Mouse (Mus musculus) heart, postnatal 36 days (tissue): Measurements from ENCODE around the gene Aldh8a1. TPM values are rescaled to one million over a fixed set of nuclear protein-coding genes. Genes with fewer than 3 reads are reported as not detected.
A peak's percentile ranks its signal among the peaks of the same experiment; 100 is the strongest.
"Not testable (repeated sequence)": the region's sequence is repeated elsewhere in the genome, so short reads cannot be mapped to it uniquely, and the experiment has no call there.

Experiments
- DNase-seq, 2 experiments: peaks; one replicate each; pipeline ENCODE4 v3.0.0; 2021 to 2022
- intact Hi-C: fragments of 180-260 bp; cut with DNase I; formaldehyde crosslinking; loops from one replicate; pipeline ENCODE4 v1.15.1; 2025
- total RNA-seq, 2 experiments: library from RNA; stranded (reverse); gene quantifications; 2 replicates each; pipeline ENCODE4 v1.2.3; 2021

Gene Aldh8a1
- total RNA-seq, 2 experiments from 2014 or later, result not detected

DNA sequence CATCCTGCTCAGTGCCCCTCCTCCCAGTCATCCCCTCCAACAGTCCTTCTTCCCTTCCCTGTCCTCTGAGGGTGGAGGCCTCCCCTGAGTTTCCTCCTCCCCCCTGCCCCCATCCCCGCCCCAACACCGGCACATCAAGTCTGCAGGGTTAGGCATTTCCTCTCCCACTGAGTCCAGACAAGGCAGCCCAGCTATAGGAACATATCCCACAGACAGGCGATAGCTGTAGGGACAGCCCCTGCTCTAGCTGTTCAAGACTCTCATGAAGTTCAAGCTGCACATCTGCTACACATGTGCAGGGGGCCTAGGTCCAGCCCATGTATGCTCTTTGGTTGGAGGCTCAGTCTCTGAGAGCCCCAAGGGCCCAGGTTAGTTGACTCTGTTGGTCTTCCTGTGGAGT is 10.6 kb upstream of the Aldh8a1 start:
- intact Hi-C loops, result no loop called here

GRCm38 (mm10) chr10:21367481-21367880 is 9.6 kb upstream of the Aldh8a1 start:
- no peak for DNase-seq
- intact Hi-C loops, result no loop called here

More for the DNA sequence above, 10.6 kb upstream of the Aldh8a1 start:
- DNase-seq, result no peak

- no peak for DNase-seq
- intact Hi-C loops, result no loop called here
These were observed 7.5 kb upstream of the Aldh8a1 start for GRCm38 (mm10) chr10:21369586-21369985.

- intact Hi-C loops, result no loop called here
- no peak for DNase-seq
These were observed 4.8 kb upstream of the Aldh8a1 start for GRCm38 (mm10) chr10:21372271-21372670.

- intact Hi-C loops, result no loop called here
- DNase-seq, result peak in 1 of 2 experiments; percentile 20
These were observed 1.3 kb downstream of the Aldh8a1 start for GRCm38 (mm10) chr10:21378196-21378944.

DNA sequence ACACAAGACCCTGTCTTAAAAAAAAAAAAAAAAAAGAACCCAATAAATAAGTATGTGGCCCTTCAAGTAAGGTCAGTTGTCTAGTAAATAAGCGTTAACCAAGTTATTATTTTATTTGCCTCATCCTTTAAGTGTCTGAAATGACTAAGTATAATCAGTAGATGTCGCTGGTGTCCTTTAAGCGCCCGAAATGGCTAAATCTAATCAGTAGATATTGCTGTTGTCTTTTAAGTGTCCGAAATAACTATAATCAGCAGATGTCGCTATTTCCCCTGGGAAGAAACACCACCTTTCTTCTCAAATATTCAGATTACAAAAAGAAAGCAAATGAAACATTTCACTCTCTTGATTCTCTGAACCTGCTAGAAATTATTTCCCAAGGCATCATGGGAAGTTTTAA is 5.8 kb downstream of the Aldh8a1 start:
- DNase-seq, result peak in 1 of 2 experiments; percentile 22

DNA sequence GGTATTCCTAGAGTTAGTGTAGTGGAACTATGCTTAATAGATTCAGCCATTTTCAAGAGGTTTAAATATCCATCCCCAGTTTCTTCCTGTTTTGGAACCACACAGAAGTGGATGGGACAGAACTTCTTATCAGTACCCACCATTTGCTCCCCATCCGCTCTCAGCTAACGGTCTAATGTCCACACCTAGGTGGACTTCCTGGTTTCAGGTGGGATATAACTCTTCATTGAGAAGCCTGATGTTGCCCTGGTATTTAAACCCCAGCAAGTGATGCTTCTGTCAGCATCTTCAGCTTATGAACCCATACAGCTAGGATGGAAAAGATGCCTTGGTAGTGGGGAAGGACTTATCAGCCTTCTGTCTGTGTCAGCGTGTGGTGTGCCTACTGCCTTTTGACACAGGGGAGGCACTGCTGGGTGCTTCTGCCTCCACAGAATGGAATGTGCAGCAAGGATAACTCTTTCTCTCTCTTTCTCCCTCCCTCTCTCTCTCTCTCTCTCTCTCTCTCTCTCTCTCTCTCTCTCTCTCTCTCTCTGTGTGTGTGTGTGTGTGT is 8.1 kb downstream of the Aldh8a1 start:
- DNase-seq, result no peak
- intact Hi-C loops, result no loop called here

More for the DNA sequence above, 5.8 kb downstream of the Aldh8a1 start:
- intact Hi-C loops, result loop anchor here (1.0 kb wide), 3 partner anchors 82 to 627 kb away; no protein-coding TSS in a partner anchor

- intact Hi-C loops, result no loop called here
- DNase-seq, result no peak
These were observed 12.0 kb downstream of the Aldh8a1 start for GRCm38 (mm10) chr10:21389075-21389474.

- DNase-seq, result no peak
- intact Hi-C loops, result no loop called here
These were observed 13.3 kb downstream of the Aldh8a1 start for GRCm38 (mm10) chr10:21390440-21390839.

DNA sequence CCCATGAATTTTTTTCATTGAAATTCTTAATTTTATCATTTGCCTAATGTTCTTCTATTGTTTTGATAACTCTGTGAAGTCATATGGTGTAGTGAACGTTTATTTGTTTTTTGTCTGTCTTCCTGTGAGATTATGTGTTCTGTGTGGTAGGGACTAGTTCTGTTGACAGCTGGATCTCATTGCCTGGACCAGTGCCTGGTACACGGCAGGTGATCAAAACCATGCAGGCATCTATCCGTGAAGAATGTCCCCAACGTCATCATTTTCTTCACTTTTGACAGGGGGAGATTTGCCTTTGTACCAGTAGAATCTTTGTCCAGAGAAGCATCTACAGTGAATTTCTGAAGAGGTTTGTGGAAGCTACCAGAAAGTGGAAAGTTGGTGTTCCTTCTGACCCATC is 14.2 kb downstream of the Aldh8a1 start:
- no peak for DNase-seq
- intact Hi-C loops, result no loop called here

DNA sequence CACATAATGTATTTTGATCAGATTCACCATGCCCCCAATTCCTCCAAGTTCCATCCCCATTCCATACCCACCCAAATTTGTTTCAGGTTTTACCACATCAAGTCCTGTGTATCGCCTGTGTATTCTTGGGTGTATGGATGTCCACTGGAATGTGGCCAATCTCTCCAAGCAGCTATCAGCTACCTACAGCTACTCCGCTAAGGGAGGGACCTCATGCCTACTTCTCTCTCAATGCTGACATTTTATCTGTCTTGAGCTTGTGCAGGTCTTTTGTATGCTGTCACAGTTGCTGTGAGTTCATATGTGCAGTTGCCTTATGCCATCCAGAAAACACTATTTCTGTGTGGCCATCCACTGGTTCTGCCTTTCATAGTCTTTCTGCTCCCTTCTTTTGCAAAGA is 16.3 kb downstream of the Aldh8a1 start:
- DNase-seq, result no peak

DNA sequence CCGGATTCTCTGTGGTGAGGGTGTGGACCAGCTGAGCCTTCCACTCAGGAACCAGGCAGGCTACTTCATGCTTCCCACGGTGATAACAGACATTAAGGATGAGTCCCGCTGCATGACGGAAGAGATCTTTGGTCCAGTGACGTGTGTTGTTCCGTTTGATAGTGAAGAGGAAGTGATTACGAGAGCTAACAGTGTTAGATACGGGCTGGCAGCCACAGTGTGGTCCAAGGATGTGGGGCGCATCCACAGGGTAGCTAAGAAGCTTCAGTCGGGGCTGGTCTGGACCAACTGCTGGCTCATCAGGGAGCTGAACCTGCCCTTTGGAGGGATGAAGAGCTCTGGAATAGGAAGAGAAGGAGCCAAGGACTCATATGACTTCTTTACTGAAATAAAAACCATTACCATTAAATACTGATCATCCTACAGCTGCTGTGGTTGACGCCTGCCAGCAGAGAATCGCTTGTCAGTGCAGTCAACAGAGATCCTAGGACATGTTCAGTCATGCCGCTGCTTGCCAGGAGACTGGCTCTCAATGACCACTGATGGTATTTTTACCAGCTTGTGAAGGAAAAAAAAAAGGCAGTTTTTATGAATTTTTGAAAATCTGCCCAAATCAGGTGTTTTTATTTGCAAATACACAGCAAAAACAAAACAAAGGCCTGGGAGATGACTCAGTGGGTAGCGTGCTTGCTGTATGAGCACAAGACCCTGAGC is 18.5 kb downstream of the Aldh8a1 start:
- no peak for DNase-seq

More for the DNA sequence above, 16.3 kb downstream of the Aldh8a1 start:
- intact Hi-C loops, result no loop called here

GRCm38 (mm10) chr10:21398873-21399425 is 21.9 kb downstream of the Aldh8a1 start:
- DNase-seq, intact Hi-C loops: not testable (repeated sequence)

More for the DNA sequence above, 18.5 kb downstream of the Aldh8a1 start:
- intact Hi-C loops, result no loop called here

GRCm38 (mm10) chr10:21399622-21400021 is 22.5 kb downstream of the Aldh8a1 start:
- intact Hi-C loops, result no loop called here
- DNase-seq, result no peak

DNA sequence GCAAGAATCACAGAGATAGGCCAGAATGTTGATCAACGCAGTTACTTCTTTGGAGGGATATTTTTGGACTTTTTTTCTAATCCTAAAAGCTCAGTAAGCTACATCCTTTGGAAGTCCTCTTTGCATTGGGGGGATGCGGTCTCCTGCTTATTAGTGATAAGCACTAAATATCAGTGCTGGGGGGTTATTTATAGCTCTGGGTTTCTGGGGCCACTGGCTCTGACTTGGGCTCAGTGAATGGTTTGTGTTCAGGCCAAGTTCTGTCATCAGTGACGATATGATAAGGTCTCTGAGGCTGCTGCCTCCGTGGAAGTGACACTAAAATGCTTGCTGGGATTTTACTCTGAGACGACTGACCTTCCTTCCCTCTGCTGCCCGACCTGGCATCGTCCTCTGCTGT is 22.9 kb downstream of the Aldh8a1 start:
- DNase-seq, result peak in 1 of 2 experiments; percentile 4
- intact Hi-C loops, result no loop called here

- intact Hi-C loops, result no loop called here
- DNase-seq, result no peak
These were observed 23.4 kb downstream of the Aldh8a1 start for GRCm38 (mm10) chr10:21400453-21400852.

DNA sequence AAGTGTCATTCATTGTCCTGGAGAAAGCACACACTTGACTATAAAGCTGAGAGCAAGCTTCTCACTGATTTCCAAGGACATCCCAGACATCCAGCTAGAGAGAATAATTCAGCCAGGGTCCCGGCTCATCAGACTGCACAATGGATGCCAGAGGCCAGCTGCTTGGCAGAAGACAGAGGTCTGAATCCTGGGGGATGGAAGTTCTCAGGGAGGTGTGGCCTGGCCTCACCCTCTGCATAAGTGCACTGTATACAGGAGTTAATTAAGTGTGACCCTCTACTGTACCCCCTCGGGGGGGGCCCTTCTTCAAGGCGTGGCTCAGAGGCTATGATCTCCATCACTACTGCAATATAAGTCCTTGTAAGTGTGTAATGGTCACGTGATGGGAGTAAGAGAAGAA is 24.2 kb downstream of the Aldh8a1 start:
- intact Hi-C loops, result no loop called here
- DNase-seq, result no peak

- DNase-seq, result no peak
- intact Hi-C loops, result no loop called here
These were observed 27.7 kb downstream of the Aldh8a1 start for GRCm38 (mm10) chr10:21404822-21405221.

DNA sequence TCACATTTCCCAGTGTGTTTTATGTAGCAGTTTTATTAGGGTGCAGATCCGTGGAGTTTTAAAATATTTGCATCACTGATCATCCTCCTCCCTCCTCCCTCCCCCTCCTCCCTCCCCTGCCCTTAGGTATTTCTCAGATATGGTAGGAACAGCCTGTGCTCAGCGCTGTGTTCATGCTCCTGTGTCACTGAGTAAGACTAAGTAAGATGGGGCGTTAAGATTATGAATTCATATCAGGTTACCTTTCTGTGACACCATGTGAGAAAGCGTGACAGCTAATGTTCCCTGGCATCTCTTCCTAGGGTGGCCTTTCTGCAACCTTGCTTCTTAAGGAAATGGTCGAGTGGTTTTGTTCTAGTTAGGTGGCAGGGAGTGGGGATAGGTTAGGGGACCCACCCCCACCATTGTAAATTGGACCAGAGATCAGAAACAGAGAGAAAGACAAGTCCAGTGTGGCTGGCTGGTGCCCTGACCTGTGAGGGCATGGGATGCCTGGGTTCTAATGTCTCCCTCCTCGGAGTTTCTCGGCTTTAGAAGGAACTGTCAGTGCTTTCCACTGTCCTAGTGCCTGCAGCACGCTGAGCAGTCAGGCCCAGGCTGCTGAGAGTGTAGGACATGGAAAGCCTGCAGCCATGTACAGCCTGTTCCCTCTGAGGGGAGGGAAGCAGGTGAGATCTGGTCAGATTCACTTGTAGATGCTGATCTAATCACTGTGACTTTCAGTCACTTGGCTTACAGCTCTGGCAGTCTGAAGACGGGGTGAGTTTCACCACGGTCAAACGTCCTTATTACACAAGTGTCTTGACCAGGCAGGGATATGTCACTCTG is 28.8 kb downstream of the Aldh8a1 start:
- no peak for DNase-seq
- intact Hi-C loops, result no loop called here

GRCm38 (mm10) chr10:21410711-21411110 is 33.6 kb downstream of the Aldh8a1 start:
- DNase-seq, result no peak
- intact Hi-C loops, result no loop called here
